Mouse (Mus musculus): ENCODE results near the gene Ada.

GRCm38 (mm10) chr2:163716853-163717252 is 33.2 kb downstream of the Ada start:
- TF ChIP-seq EP300 (IDR thresholded peaks at IDR 0.05; ENCODE audit: low read depth) (no peak), CTCF (IDR thresholded peaks at IDR 0.05; ENCODE audit: low read depth) (no peak)
